Mouse (Mus musculus) spleen, adult 2 months (tissue): ENCODE results near the gene Prss33. TPM values are rescaled to one million over a fixed set of nuclear protein-coding genes. Genes with fewer than 3 reads are reported as not detected.
A peak's percentile ranks its signal among the peaks of the same experiment; 100 is the strongest.
"Not testable (repeated sequence)": the region's sequence is repeated elsewhere in the genome, so short reads cannot be mapped to it uniquely, and the experiment has no call there.

Experiments
- DNase-seq, 2 experiments: peaks; one replicate each; pipeline versions ENCODE4 v3.0.0 to v3.0.0-alpha.2; 2012 to 2021; ENCODE audit warnings: low spot score in 2 of 2, low read depth in 1 of 2
- H3K27ac ChIP-seq: fragments of 200-500 bp; 2 replicates; pipeline ENCODE4 v1.5.1; 2012; ENCODE audit warnings: low read length, inconsistent platforms; ENCODE audit not compliant: insufficient read depth
- H3K27me3 ChIP-seq: fragments of 200-500 bp; 2 replicates; pipeline ENCODE4 v1.6.1; 2012; ENCODE audit warnings: mild to moderate bottlenecking, moderate library complexity, low read length, inconsistent platforms; ENCODE audit not compliant: control insufficient read depth, insufficient read depth
- H3K36me3 ChIP-seq: fragments of 200-500 bp; 2 replicates; pipeline ENCODE4 v1.6.1; 2012; ENCODE audit warnings: mild to moderate bottlenecking, low read length, inconsistent platforms; ENCODE audit not compliant: control insufficient read depth, insufficient read depth
- H3K4me1 ChIP-seq: fragments of 200-500 bp; 2 replicates; pipeline ENCODE4 v1.6.1; 2011; ENCODE audit warnings: inconsistent platforms; ENCODE audit not compliant: control insufficient read depth, insufficient read depth, insufficient read length
- H3K4me3 ChIP-seq: fragments of 200-500 bp; 2 replicates; pipeline ENCODE4 v1.5.1; 2011; ENCODE audit warnings: mild to moderate bottlenecking, inconsistent platforms; ENCODE audit not compliant: insufficient read depth, insufficient read length; ENCODE audit errors: extremely low read depth
- CTCF ChIP-seq: fragments of 200-500 bp; IDR thresholded peaks from 2 replicates; pipeline ENCODE4 v1.5.1; 2011; ENCODE audit warnings: mild to moderate bottlenecking, inconsistent platforms; ENCODE audit not compliant: insufficient read depth, insufficient read length, insufficient replicate concordance; ENCODE audit errors: extremely low read depth
- POLR2A ChIP-seq: fragments of 200-500 bp; IDR thresholded peaks from 2 replicates; pipeline ENCODE4 v1.6.1; 2011; ENCODE audit warnings: low read depth, low read length, inconsistent platforms
- WGBS: fragments of 180-500 bp; shearing (Covaris S2); methylation state at CpG from one replicate; pipeline ENCODE4 v1.1.7; 2018; 5-methylcytosine and 5-hydroxymethylcytosine counted together
- polyA plus RNA-seq: library from polyadenylated mRNA; depleted of rRNA; stranded (reverse); fragments of >200 nt; gene quantifications from 2 replicates; pipeline ENCODE4 v1.2.3, GENCODE M21; 2012; rRNA removed

The Prss33 gene
- 0.08 and 0.09 TPM in 2 replicates for polyA plus RNA-seq

- TF ChIP-seq CTCF, result no peak
- TF ChIP-seq POLR2A, result no peak
- DNase-seq, result no peak
- H3K27ac ChIP-seq, result no peak within 1 kb of the TSS
- H3K27me3 ChIP-seq, result no peaks in the 10 kb centered on the region
- no peak within 1 kb of the TSS for H3K4me3 ChIP-seq
- no peaks in the 10 kb centered on the region for H3K36me3 ChIP-seq
- no peaks in the 10 kb centered on the region for H3K4me1 ChIP-seq
- 93% methylated on average over 8 of the region's 8 CpGs for WGBS
Measured at GRCm38 (mm10) chr17:23836006-23836575, at the start of gene Prss33. TSS of gene Prss33 (minus strand) at chr17:23836056.

DNA sequence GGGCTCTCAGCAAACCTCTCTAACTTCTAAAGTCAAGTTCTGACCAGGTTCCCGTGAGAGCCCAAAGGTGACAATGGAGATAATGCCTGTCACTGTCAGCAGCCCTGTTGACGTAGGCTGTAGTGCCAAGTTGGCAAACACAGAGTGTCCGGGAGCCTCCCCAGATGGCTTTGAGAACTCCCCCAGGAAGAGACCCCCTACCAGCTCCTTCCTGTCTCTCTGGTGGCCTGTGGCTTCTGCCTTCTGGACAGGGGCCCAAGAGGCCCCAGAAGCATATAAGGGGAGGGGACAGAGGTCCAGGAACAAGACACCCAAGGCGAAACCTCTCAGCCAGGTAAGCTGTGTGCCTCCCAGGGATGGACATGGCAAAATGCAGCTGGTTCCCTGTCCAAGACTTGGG is 44.7 kb upstream of the Prss33 start, which contains the start of the genes Dcpp1 and Dcpp2:
Gene Dcpp1, plus strand, starts transcription at position 301 of the 400 bp plus-strand sequence.
Gene Dcpp2, plus strand, starts transcription at position 305 of the 400 bp plus-strand sequence.
- 73% methylated on average over 4 of the region's 4 CpGs for WGBS
- not testable (repeated sequence) for DNase-seq

GRCm38 (mm10) chr17:23877166-23877565 is 41.3 kb upstream of the Prss33 start:
- no peaks in the 10 kb centered on the region for H3K4me1 ChIP-seq
- no peak for DNase-seq
- TF ChIP-seq CTCF, result no peak
- no peak for TF ChIP-seq POLR2A
- H3K27ac ChIP-seq, result no peak overlapping the region
- H3K36me3 ChIP-seq, result no peaks in the 10 kb centered on the region
- H3K27me3 ChIP-seq, result no peaks in the 10 kb centered on the region
- H3K4me3 ChIP-seq, result no peak overlapping the region
- WGBS, result 92% methylated on average over 2 of the region's 2 CpGs

More for the DNA sequence above, 44.7 kb upstream of the Prss33 start, which contains the start of the genes Dcpp1 and Dcpp2:
- H3K27ac ChIP-seq, H3K4me1 ChIP-seq, H3K4me3 ChIP-seq, H3K27me3 ChIP-seq, H3K36me3 ChIP-seq: not testable (repeated sequence)

DNA sequence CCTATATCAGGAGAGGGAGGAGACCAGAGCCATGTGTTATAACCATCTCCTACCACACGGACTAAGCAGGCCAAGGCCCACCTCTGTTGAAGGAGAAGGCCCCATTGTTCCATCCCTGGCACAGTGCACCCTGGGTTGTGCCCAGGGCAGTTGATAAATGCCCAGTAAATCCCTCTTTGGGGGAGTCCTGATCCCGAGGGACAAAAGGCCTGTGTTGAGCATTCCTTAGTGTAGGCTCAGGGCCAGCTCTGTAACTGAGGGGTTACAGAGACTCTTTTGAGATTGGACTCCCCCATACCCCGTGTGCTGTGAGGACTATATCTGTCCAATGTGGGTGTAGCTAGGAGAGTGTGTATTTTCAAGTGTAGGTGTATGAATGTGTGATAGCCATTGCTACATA is 40.9 kb upstream of the Prss33 start:
- H3K27ac ChIP-seq, result no peak overlapping the region
- H3K27me3 ChIP-seq, result no peaks in the 10 kb centered on the region
- no peaks in the 10 kb centered on the region for H3K36me3 ChIP-seq
- TF ChIP-seq CTCF, result no peak
- no peak for TF ChIP-seq POLR2A
- H3K4me3 ChIP-seq, result no peak overlapping the region
- no peaks in the 10 kb centered on the region for H3K4me1 ChIP-seq
- WGBS, result 69% methylated on average over 3 of the region's 3 CpGs
- no peak for DNase-seq

GRCm38 (mm10) chr17:23873884-23874856 is 38.3 kb upstream of the Prss33 start:
- H3K27me3 ChIP-seq, result no peaks in the 10 kb centered on the region
- no peaks in the 10 kb centered on the region for H3K4me1 ChIP-seq
- no peaks in the 10 kb centered on the region for H3K36me3 ChIP-seq
- WGBS, result 69% methylated on average over 8 of the region's 8 CpGs
- no peak overlapping the region for H3K4me3 ChIP-seq
- no peak for DNase-seq
- no peak overlapping the region for H3K27ac ChIP-seq
- TF ChIP-seq CTCF (peak; percentile 19; the same call in 1 of the 2 replicates), POLR2A (no peak)

GRCm38 (mm10) chr17:23868513-23868912 is 32.7 kb upstream of the Prss33 start:
- WGBS, result 83% methylated on average over 11 of the region's 11 CpGs
- H3K27ac ChIP-seq, result no peak overlapping the region
- no peaks in the 10 kb centered on the region for H3K36me3 ChIP-seq
- TF ChIP-seq POLR2A, result no peak
- TF ChIP-seq CTCF, result no peak
- no peaks in the 10 kb centered on the region for H3K4me1 ChIP-seq
- no peak overlapping the region for H3K4me3 ChIP-seq
- no peak for DNase-seq
- H3K27me3 ChIP-seq, result no peaks in the 10 kb centered on the region

GRCm38 (mm10) chr17:23867756-23868155 is 31.9 kb upstream of the Prss33 start, which contains the start of gene Prss21:
TSS of gene Prss21 (plus strand) at chr17:23868056.
- Histone ChIP-seq H3K27ac (no peak within 1 kb of the TSS), H3K4me3 (no peak within 1 kb of the TSS), H3K27me3 (no peaks in the 10 kb centered on the region), H3K4me1 (no peaks in the 10 kb centered on the region), H3K36me3 (no peaks in the 10 kb centered on the region)
- DNase-seq, result no peak
- no peak for TF ChIP-seq CTCF
- TF ChIP-seq POLR2A, result no peak
- 82% methylated on average over 15 of the region's 15 CpGs for WGBS
